Mouse (Mus musculus): ENCODE measurements around the gene Bach2.

DNA sequence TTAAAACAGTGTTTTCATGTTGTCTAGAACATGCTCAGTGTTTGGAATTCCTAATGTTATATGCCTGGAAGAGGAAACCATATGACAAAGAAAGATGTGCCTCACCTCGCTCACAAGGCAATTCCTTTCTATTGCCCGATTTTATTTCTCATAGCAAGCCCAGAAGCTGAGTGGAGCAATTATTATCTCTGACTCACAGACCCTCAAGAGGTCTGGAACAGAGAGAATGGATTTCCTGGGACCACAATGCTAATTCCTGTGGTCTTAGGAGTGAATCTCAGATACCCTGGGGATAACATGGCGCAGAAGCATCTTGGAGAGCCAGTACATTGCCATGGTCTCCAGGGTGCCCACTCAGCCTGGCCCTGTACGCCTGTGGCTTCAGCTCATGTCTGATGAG, 330.4 kb downstream of the Bach2 start:
- TF ChIP-seq CTCF (conservative IDR thresholded peaks at IDR 0.05; ENCODE audit: low read length) (no peak), POU5F1 (IDR thresholded peaks at IDR 0.05; ENCODE audit: borderline replicate concordance, low read length) (no peak)

Data from E14TG2a.4 (cell line).